Mouse (Mus musculus) adrenal gland, adult 8-10 months (tissue): ENCODE results near the gene Naa80. TPM values are rescaled to one million over a fixed set of nuclear protein-coding genes. Genes with fewer than 3 reads are reported as not detected.
"Not testable (repeated sequence)": the region's sequence is repeated elsewhere in the genome, so short reads cannot be mapped to it uniquely, and the experiment has no call there.

ENCODE experiments used
- DNase-seq: peaks from one replicate; pipeline ENCODE4 v3.0.0; 2022
- total RNA-seq, 4 experiments: library from RNA; stranded (reverse); gene quantifications; 2 replicates each; pipeline ENCODE4 v1.2.4; 2022

Naa80 gene
- total RNA-seq, 4 experiments from 2014 or later = 15.3 to 20.1 (median 17.0) TPM

DNA sequence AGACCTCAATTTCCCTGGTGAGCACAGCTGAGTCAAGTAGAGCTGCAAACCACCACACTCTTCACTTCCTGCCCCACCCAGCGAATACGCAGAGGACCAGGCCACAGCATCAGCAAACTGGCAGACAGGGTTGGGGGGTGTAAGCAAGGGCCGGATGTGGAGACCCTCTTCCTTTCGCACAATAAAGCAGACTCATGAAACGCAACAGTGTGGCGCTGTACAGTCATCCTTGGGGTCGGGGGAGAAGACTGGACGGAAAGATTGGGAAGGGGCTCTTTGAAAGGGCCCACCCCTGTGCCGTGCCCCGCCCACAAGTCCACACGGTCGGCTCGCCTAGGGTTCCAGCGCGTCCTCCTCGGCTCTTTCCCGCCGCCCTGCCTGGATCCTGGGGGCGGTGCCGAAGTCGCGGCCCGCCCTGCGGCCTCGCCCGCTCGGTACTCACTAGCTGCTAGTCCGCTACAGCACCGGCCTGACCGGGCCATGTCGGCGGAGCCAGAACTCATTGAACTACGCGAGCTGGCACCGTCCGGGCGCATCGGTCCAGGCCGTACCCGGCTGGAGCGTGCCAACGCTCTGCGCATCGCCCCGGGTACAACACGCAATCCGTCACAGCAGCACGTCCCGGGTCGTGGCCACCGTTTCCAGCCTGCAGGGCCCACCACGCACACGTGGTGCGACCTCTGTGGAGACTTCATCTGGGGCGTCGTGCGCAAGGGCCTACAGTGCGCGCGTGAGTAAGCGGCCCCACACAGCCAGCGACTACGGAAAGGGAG is 27.4 kb upstream of the Naa80 start, which contains the start of gene Rassf1:
Gene Rassf1, plus strand, starts transcription at position 439 of the 773 bp plus-strand sequence.
- DNase-seq = peak; percentile 26

DNA sequence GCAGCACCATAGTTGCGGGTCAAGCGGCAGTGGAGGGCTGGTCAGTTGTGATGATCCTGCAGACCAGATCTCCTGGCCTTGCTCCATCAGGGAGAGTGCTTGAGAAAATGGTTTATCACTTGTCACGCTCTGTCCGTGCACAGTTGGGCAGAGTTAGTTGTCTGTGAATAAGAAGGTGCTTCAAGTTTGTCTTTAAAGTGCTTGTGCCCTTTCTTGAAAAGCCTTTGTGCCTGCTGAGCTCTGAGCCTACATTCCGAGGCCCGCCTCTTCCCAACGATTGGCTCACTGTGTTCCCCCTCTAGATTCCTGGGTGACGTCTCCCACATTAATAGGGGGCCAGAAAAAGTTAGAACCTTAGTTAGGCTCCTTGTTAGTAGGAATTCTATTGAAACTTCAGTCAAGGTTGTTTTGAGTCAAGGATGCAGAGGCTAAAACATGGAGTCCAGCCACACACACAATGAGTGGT is 26.8 kb upstream of the Naa80 start:
- DNase-seq = no peak

DNA sequence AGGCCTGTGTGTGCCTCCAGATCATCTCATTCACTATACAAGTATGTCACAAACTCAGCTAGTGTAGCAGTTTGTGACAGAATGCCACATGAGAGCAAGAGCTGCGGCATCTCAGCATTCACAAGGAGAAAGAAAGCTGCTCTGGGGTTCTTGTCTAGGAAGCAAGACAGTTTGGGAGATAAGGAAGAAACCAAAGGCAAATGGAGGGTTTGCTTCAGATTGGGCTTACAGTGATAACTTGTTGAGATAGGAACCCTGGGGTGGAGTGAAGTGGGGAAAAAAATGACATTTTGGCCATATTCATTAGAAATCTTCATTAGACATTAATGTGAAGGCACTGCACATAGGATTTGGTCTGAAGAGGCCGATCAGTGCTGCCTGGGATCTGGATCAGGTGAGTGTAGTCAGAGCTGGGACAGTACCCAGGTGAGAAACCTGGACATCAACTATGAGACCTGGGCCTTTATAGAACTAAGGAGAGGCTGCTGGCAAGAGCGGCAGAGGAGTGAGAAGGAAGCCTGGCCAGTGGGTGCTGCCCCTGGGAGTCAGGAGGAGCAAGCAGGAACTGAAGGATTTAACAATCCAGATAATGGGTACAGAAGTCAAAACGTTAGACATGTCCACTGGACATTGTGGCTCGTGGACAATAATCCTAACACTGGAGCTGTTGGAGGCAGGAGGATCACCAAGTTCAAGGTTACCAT is 25.8 kb upstream of the Naa80 start:
- DNase-seq = no peak

DNA sequence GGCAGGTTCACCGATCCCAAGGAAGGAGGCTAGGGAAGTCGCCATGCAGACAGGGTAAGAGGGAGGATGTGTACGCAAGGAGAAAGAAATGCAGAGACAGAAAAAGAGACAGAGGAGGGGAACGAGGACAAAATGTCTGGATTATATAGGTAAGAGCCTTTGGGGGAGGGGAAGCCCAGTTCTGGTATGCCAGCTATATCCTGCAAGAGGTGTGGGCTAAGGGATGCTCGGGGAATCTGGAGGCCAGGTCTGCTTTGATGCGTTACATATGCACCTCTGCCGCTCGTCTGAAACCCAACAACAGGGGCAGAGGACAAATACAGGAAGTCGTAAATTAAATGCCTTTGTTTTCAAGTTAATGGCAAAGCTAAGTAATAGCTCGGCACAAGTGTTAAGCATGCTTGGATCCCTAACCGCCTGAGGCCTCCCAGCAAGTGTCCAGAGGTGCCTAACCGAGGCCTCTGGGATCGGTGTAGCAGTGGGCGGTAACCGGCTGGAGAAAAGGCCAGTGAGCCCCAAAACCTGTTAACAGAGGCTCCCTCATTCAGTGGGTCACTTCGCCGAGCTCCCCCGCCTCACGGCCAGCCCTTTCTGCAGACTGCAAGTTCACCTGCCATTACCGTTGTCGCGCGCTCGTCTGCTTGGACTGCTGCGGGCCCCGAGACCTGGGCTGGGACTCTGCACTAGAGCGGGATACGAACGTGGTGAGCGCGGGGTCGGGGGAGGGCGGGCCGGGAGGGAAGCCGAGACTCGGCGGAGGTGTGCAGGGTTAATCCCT is 25.0 kb upstream of the Naa80 start:
- no peak for DNase-seq

DNA sequence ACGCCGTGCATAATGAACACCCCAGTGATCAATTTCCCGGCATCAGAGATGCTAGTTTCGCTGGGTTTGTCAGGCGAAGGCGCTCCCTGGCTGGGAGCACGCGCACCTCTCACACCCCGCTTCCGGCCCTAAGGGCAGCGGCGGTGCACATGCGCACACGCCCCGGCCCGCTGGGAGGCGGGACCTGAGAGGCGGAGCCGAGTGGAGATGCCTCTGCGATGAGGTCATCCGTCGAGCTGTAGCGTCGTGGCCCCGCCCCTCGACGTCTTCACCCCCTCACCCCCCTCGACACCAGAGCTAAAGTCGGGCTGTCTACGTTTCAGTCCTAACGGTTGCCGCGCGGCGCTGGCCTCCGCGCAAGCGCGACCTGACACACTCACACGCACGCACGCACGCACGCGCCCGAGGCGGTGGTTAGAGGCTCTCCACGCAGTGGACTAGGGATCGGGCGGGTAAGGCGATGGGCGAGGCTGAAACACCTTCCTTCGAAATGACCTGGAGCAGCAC is 24.3 kb upstream of the Naa80 start:
- peak; percentile 94 for DNase-seq

DNA sequence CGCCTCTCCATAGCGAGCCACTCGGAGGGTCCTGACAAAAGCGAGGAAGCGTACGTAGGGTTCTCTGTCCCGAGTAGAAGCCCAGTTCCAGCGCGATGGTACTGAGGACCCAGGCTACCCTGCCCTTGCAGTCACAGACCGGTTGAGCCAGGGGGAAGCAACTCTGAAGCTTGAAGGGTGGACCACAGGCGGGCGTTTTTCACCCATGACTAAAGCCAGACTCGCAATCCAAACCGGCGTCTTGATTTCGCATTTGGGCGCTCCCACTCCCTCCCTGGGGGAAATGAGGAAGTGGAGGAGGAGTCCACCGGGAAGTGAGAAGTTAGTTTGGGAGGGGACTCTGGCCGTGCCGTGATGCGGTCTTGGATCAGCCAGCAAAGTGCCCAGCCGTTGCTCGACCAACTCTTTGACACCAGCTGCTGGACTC is 23.6 kb upstream of the Naa80 start:
- no peak for DNase-seq

DNA sequence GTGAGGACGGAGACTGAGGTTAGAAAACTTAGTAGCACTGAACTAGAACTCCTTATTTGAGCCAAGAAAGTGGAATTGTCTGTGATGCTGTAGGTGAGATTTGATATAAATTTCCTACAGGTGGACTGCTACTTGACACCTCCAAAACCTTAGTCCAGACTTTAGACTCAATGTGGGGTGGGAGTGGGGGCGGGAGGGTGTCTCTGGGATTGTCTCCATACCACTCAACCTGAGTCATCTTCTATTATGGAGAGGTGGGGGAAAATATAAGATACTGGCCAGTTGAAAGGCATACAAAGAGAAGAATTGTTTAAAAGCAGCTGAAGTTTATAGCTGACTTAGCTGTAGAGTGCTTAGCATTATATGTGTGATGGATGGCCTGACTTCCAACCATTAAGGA is 23.0 kb upstream of the Naa80 start:
- DNase-seq = no peak

DNA sequence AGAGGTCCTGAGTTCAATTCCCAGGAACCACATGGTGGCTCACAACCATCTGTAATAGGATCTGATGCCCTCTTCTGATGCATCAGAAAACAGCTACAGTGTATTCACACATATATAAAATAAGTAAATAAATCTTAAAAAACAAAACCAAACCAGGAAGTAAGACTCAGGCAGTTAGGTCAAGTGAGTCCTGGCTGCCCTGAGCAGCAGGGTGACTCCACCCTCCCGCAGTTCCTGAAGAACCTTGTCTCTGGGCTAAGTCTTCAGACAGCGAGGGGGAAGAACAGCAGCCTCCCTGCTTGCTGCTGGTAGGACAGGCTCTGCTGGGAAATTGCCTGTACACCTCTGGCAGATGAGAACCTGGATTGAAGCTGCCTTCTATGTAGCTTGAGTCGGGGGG is 22.3 kb upstream of the Naa80 start:
- DNase-seq = no peak

DNA sequence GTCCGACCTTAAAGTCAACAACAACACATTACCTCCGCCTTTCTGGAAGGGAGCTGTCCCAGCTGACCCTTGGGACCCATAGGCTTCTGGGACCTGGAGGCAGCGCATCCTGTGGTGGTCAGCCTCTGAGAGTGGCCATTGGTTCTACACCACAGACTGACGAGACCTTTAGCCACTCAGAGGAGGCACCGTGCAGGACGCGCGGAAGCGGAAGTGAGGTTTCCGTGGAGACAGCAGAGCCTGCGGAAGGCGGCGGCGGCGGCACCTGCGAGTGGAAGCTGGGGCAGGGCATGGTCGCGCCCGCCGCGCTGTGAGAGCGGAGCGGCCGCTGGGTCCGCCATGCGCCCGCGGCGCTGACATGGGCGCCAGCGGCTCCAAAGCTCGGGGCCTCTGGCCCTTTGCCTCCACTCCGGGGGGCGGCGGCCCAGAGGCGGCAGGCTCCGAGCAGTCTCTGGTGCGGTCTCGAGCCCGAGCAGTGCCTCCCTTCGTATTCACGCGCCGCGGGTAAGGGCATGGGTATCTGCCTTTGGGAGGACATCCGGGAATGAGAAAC is 15.6 kb upstream of the Naa80 start, which contains the start of gene Tusc2:
Gene Tusc2, plus strand, starts transcription at position 227 of the 553 bp plus-strand sequence.
- DNase-seq = peak; percentile 95

DNA sequence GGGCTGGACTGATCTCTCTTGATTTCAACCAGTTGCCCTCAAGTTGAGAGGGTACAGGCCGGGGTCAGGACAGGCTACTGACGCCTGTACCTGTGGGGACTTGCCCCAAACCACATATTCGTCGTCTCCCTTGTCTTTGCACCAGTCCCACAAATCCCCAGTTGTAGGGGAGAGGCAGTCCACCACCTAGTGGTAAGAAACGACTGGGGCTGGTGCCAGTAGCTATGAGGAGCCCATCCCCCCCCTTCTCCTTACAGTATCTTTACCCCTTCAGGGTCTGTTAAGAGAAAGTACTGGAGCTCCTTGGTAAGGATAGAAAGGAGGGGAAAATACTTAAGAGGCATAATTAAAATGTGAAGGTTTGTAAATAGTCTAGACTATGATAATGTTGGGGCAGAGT is 13.1 kb upstream of the Naa80 start:
- DNase-seq = not testable (repeated sequence)

DNA sequence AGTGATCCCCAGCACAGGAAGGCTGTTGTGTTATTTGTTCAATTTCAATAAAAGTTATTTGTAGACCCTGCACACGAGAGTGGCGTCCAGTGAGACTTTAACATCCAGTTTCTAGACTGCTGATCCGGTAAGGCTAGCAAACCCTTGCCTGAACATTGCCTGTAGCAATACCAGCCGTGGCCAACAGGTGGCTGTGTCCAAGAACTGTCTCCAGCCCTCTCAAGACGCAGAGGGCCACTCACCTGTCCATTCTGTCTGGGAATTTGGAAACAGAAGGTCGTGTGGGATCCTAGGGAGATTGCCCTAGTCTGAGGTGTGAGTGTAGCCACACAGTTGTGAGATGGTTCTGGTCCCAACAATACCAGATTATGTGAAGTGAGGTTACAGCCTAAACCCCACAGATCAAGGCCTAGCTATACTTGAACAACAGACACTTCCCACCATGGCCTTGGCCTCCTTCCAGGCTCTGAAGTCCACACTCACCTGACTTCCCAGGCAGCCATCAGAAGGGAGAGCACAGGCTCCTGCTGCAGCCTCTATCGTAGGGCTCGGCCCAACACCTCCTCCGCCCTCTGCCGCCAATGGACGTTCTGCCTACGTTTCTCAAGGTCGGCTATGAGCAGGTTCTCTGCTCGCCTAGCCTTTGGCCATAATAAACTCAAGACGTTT is 12.5 kb upstream of the Naa80 start:
- DNase-seq = no peak

DNA sequence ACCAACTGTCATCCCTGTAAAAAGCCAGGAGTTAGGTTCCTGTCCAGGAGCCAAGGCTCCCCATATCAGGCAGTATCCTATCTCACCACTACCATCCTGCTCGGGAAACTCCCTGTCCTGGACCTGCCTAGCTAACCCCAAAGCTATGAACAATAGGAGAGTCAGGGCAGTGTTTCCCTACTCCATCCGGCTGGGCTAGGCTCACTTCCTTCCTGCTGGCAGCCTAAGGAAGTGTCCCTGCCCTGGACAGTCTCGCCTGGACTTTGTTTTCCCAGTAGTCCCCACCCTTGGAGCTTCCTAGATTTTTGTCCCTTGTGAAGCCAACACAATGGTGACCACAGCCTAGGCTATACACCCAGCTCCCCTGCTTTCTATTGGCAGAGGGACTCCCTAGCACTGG is 11.8 kb upstream of the Naa80 start:
- DNase-seq = no peak

DNA sequence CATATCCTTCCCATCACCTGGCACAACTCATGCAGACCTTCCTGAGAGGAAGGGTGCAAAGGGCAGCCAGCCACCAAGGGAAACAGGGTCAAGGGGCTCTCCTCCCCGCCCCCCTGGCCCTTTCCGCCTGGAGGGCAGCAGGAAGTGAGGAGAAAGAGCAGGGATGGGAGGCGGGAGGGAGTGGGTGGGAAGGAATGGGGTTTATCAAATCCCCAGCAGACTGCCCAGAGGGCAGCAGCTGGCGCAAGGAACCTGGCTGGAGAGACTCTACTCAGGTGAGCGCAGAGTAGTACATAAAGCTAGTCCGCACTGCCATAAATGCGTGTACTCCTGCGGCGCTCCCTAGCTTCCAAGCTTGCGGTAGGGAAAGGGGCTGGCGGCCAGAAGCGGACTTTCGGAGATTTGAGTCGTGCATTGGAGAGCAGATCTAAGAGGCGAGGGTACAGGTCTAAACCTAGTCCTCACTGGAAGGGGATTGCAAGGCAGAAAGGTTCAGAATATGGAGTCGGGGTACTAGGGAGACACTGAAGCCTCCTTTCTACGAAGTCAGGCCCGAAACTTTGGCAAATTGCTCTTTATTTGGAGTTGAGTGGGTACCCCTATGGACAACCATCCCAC is 10.9 kb upstream of the Naa80 start, which contains the start of gene Hyal2:
Gene Hyal2, plus strand, starts transcription at position 244 of the 618 bp plus-strand sequence.
- no peak for DNase-seq

DNA sequence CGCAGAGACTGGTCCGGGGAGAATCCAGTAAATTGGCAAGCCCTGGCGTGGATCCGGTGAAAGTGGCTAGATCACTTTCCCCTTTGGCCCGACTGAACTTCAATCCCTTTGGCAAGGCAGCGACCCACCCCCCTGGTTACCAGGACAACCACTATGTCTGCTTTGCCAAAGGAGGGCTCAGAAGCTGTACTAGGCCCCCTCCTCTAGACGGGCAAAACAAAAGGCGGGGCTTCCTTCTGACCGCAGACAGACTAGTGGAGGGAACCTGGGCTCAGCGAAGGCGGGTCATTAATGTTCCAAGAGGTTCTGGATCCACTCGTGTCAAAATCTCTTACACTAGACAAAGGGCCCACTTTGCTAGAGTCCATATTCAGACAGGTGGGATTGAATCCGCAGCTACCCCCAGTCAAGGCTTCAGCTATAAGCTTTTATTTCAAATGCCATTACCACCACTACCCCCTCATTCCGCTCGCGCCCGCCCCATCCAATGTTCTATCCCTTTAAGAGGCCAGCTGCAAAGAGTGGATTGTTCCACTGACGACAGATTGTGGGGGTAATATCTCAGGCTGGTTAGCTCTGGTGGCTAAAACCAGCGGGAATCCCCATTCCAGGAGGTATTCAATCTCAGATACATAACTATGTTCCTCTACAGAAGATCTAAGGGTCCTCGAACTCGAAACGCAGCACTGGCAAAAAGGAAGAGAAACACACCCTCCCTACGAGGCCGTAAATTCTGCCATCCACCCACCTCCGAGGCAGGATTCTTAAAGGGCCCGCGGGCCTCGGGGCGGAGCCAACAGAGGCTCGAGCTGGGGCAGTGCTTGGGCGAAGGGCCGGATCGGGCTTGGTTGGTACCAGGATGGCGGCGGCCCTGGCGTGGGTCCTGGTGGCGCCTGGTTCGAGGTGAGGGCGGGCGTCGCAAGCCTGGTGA is 10.1 kb upstream of the Naa80 start:
- DNase-seq = peak; percentile 82

DNA sequence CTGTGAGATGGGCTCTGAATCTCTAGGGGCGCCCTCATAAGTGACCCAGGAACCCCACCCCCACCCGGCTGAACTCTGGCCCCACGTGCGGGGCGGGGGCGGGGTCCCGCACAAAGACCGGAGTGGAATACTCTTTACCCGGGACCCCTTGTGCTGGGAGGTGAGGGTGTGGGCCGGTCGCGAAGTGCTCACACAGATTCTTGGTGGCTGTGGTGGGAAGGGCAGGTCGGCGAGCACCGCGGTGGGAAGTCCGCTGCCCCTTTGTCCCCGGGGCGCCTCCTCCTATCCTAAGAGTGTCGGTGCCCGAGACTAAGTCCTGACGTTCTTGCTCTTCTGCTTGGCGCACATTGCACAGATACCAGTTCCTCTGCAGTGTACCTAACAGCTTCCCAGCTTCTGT is 9.4 kb upstream of the Naa80 start:
- no peak for DNase-seq

DNA sequence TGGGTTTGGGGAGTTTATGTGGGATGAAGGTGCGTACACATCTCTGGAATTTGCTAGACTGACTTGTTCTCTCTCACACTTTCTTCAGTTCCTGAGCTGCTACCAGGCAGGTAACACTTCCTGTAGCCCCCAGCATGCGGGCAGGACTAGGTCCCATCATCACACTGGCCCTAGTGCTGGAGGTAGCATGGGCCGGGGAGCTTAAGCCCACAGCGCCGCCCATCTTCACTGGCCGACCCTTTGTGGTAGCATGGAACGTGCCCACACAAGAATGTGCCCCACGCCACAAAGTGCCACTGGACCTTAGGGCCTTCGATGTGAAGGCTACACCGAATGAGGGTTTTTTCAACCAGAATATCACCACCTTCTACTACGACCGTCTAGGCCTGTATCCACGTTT is 8.7 kb upstream of the Naa80 start:
- DNase-seq = no peak

DNA sequence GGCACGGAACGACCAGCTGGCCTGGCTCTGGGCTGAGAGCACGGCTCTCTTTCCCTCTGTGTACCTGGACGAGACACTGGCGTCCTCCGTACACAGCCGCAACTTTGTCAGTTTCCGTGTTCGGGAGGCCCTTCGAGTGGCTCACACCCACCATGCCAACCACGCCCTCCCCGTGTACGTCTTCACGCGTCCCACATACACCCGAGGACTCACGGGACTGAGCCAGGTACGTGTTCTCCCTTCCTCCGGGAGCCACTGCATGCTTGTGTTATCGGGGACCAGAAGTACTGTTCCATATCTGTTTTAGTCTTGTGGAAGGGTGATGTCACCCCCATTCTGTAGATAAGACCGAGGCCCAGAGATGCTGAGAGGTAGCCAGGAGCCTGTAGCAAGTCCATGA is 7.8 kb upstream of the Naa80 start:
- DNase-seq = no peak

DNA sequence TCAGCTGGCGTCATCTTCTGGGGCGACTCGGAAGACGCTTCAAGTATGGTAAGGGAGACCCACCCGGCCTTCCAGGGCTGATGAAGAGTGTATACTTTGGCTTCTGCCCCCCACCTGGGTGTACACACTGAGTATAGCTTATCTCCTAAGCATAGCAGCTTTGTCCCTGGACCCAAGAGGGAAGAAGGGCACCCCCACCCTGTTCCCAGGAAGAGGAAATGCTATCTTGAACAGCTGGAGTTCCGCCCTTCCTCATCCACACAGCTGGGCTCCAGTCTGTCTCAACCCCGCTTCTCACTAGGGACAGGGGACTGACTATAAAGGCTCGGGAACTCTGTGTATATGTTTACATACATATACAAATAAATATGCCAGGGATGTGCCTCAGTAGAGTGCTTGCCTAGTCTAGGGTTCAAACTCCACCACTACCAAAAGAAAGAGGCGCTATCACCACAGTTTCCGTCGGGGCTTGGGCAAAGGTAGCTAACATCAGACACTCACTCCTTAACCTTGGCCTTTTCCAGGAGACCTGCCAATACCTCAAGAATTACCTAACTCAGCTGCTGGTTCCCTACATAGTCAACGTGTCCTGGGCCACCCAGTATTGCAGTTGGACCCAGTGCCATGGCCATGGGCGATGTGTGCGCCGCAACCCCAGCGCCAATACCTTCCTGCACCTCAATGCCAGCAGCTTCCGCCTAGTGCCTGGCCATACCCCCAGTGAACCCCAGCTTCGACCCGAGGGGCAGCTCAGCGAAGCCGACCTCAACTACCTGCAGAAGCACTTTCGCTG is 7.0 kb upstream of the Naa80 start:
- no peak for DNase-seq

DNA sequence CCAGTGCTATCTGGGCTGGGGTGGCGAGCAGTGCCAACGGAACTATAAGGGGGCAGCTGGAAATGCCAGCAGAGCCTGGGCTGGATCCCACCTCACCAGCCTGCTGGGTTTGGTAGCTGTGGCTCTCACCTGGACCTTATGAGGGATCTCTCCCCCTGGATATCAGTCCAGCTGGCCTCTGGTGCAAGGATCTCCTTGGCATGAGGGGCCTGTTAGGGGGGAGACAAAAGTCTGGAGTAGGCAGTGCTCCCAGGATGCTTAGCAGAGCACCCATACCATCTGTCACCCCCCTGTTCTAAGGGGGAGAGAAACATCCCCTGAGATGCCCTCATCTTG is 6.4 kb upstream of the Naa80 start:
- DNase-seq = no peak
